Mouse (Mus musculus) liver, embryonic 14.5 days (tissue): ENCODE measurements around the gene Ltbp1.

Experiments used
- CTCF ChIP-seq: IDR thresholded peaks from 2 replicates; pipeline ENCODE4 v1.5.1; 2016; ENCODE audit warnings: antibody characterized with exemption, low read depth, control low read depth
- EP300 ChIP-seq: IDR thresholded peaks from 2 replicates; pipeline ENCODE4 v1.6.1; 2016; ENCODE audit warnings: antibody characterized with exemption, low read depth

- no peak for TF ChIP-seq EP300
- peak; percentile 20; the same call in 1 of the 2 replicates for TF ChIP-seq CTCF
Observed at GRCm38 (mm10) chr17:75374287-75375024, 369.1 kb downstream of the Ltbp1 start.
